Mouse (Mus musculus) megakaryocyte-erythroid progenitor cell, adult 5-6 weeks (primary cell): Measurements from ENCODE around the gene Gipc3. TPM values are rescaled to one million over a fixed set of nuclear protein-coding genes. Genes with fewer than 3 reads are reported as not detected.

Experiments used
- ATAC-seq: replicated peaks from 2 replicates; pipeline ENCODE4 v1.8.0; 2016; ENCODE audit warnings: mild to moderate bottlenecking, inconsistent platforms; ENCODE audit not compliant: severe bottlenecking, poor library complexity, low FRiP score, low TSS enrichment
- total RNA-seq, 2 experiments: library from RNA; stranded (forward) in 1 of 2; stranded (reverse) in 1 of 2; fragments of 200-1000, 215-1000 nt in 1 of 2; fragments of >200 nt in 1 of 2; fragmentation: Nextera tagmentation in 1 of 2; gene quantifications; 2 replicates each; pipeline ENCODE4 v1.2.3; 2014 to 2017

Gene Gipc3
- total RNA-seq, 2 experiments from 2014 or later = not detected

- no peak for ATAC-seq
These were observed 52.2 kb downstream of the Gipc3 start for GRCm38 (mm10) chr10:81290698-81291460.

GRCm38 (mm10) chr10:81289811-81290210 is 53.3 kb downstream of the Gipc3 start:
- ATAC-seq = no peak

GRCm38 (mm10) chr10:81289278-81289677 is 53.8 kb downstream of the Gipc3 start:
- no peak for ATAC-seq

- ATAC-seq = no peak
These were observed 54.5 kb downstream of the Gipc3 start for GRCm38 (mm10) chr10:81288601-81289000.

- ATAC-seq = 0 out of 2 replicates have a peak, but pooled peaks have one; percentile 4
These were observed 55.4 kb downstream of the Gipc3 start for GRCm38 (mm10) chr10:81287513-81288157.

- ATAC-seq = no peak
These were observed 56.5 kb downstream of the Gipc3 start for GRCm38 (mm10) chr10:81286586-81286985.

- peak; percentile 53 for ATAC-seq
These were observed 57.2 kb downstream of the Gipc3 start for GRCm38 (mm10) chr10:81285694-81286450.

Other genes with a start within 250 kb of the Gipc3 start
Only the 30 nearest of the 33 such genes appear.
- 33.4 and 34.4 TPM in 2 replicates for gene Zbtb7a, start 208.0 kb downstream of the Gipc3 start, total RNA-seq (2014; fragmentation: Nextera tagmentation)
- gene Zbtb7a, start 208.0 kb downstream of the Gipc3 start, total RNA-seq (2017) = 8.5 and 15.9 TPM in 2 replicates
- 14.8 and 15.2 TPM in 2 replicates for gene Pias4, start 175.3 kb downstream of the Gipc3 start, total RNA-seq (2014; fragmentation: Nextera tagmentation)
- gene Pias4, start 175.3 kb downstream of the Gipc3 start, total RNA-seq (2017) = 5.4 and 20.8 TPM in 2 replicates
- gene Eef2, start 166.6 kb downstream of the Gipc3 start, total RNA-seq (2014; fragmentation: Nextera tagmentation) = 1,282 and 1,455 TPM in 2 replicates
- gene Eef2, start 166.6 kb downstream of the Gipc3 start, total RNA-seq (2017) = 1,743 and 1,799 TPM in 2 replicates
- 27.7 and 51.7 TPM in 2 replicates for gene Dapk3, start 160.3 kb downstream of the Gipc3 start, total RNA-seq (2014; fragmentation: Nextera tagmentation)
- 16.2 and 30.9 TPM in 2 replicates for gene Dapk3, start 160.3 kb downstream of the Gipc3 start, total RNA-seq (2017)
- not detected in 2 replicates for gene 4930442H23Rik, start 159.4 kb downstream of the Gipc3 start, total RNA-seq (2014; fragmentation: Nextera tagmentation)
- not detected in 2 replicates for gene 4930442H23Rik, start 159.4 kb downstream of the Gipc3 start, total RNA-seq (2017)
- gene Nmrk2, start 141.2 kb downstream of the Gipc3 start, total RNA-seq (2014; fragmentation: Nextera tagmentation) = not detected in 2 replicates
- gene Nmrk2, start 141.2 kb downstream of the Gipc3 start, total RNA-seq (2017) = not detected in 2 replicates
- gene Atcay, start 112.4 kb downstream of the Gipc3 start, total RNA-seq (2014; fragmentation: Nextera tagmentation) = not detected in 2 replicates
- not detected in 2 replicates for gene Atcay, start 112.4 kb downstream of the Gipc3 start, total RNA-seq (2017)
- 1.1 and 3.5 TPM in 2 replicates for gene Zfr2, start 110.1 kb downstream of the Gipc3 start, total RNA-seq (2014; fragmentation: Nextera tagmentation)
- 0.46 TPM in 1 of 2 replicates, not detected in the other for gene Zfr2, start 110.1 kb downstream of the Gipc3 start, total RNA-seq (2017)
- gene Matk, start 90.3 kb downstream of the Gipc3 start, total RNA-seq (2014; fragmentation: Nextera tagmentation) = 2.9 and 9.8 TPM in 2 replicates
- gene Matk, start 90.3 kb downstream of the Gipc3 start, total RNA-seq (2017) = 5.5 and 5.6 TPM in 2 replicates
- gene Mrpl54, start 76.3 kb downstream of the Gipc3 start, total RNA-seq (2014; fragmentation: Nextera tagmentation) = 130 and 158 TPM in 2 replicates
- gene Mrpl54, start 76.3 kb downstream of the Gipc3 start, total RNA-seq (2017) = 157 and 212 TPM in 2 replicates
- 28.9 and 32.6 TPM in 2 replicates for gene Apba3, start 76.3 kb downstream of the Gipc3 start, total RNA-seq (2014; fragmentation: Nextera tagmentation)
- 2.6 and 16.7 TPM in 2 replicates for gene Apba3, start 76.3 kb downstream of the Gipc3 start, total RNA-seq (2017)
- 0.81 and 7.3 TPM in 2 replicates for gene Tjp3, start 51.7 kb downstream of the Gipc3 start, total RNA-seq (2014; fragmentation: Nextera tagmentation)
- 1.3 and 2.5 TPM in 2 replicates for gene Tjp3, start 51.7 kb downstream of the Gipc3 start, total RNA-seq (2017)
- gene Pip5k1c, start 50.3 kb downstream of the Gipc3 start, total RNA-seq (2014; fragmentation: Nextera tagmentation) = 40.4 and 51.0 TPM in 2 replicates
- 17.3 and 26.2 TPM in 2 replicates for gene Pip5k1c, start 50.3 kb downstream of the Gipc3 start, total RNA-seq (2017)
- 26.4 and 46.2 TPM in 2 replicates for gene Cactin, start 22.2 kb downstream of the Gipc3 start, total RNA-seq (2014; fragmentation: Nextera tagmentation)
- 30.4 and 33.4 TPM in 2 replicates for gene Cactin, start 22.2 kb downstream of the Gipc3 start, total RNA-seq (2017)
- gene Tbxa2r, start 14.5 kb downstream of the Gipc3 start, total RNA-seq (2014; fragmentation: Nextera tagmentation) = 0.66 and 2.3 TPM in 2 replicates
- 0.52 TPM in 1 of 2 replicates, not detected in the other for gene Tbxa2r, start 14.5 kb downstream of the Gipc3 start, total RNA-seq (2017)
- 25.7 and 37.6 TPM in 2 replicates for gene Hmg20b, start 7.2 kb upstream of the Gipc3 start, total RNA-seq (2014; fragmentation: Nextera tagmentation)
- 44.2 and 61.1 TPM in 2 replicates for gene Hmg20b, start 7.2 kb upstream of the Gipc3 start, total RNA-seq (2017)
- 15.7 and 16.4 TPM in 2 replicates for gene Mfsd12, start 14.2 kb upstream of the Gipc3 start, total RNA-seq (2014; fragmentation: Nextera tagmentation)
- gene Mfsd12, start 14.2 kb upstream of the Gipc3 start, total RNA-seq (2017) = 13.9 and 14.1 TPM in 2 replicates
- gene 4930404N11Rik, start 22.6 kb upstream of the Gipc3 start, total RNA-seq (2014; fragmentation: Nextera tagmentation) = 0.70 TPM in 1 of 2 replicates, not detected in the other
- 1.9 TPM in 1 of 2 replicates, not detected in the other for gene 4930404N11Rik, start 22.6 kb upstream of the Gipc3 start, total RNA-seq (2017)
- 28.5 and 50.0 TPM in 2 replicates for gene Fzr1, start 35.2 kb upstream of the Gipc3 start, total RNA-seq (2014; fragmentation: Nextera tagmentation)
- gene Fzr1, start 35.2 kb upstream of the Gipc3 start, total RNA-seq (2017) = 12.2 and 14.9 TPM in 2 replicates
- 12.3 and 31.4 TPM in 2 replicates for gene Dohh, start 41.2 kb upstream of the Gipc3 start, total RNA-seq (2014; fragmentation: Nextera tagmentation)
- gene Dohh, start 41.2 kb upstream of the Gipc3 start, total RNA-seq (2017) = 31.2 and 37.8 TPM in 2 replicates
- 1.2 and 6.3 TPM in 2 replicates for gene Gm48551, start 41.2 kb upstream of the Gipc3 start, total RNA-seq (2014; fragmentation: Nextera tagmentation)
- 0.11 and 2.6 TPM in 2 replicates for gene Gm48551, start 41.2 kb upstream of the Gipc3 start, total RNA-seq (2017)
- gene Gm48552, start 45.7 kb upstream of the Gipc3 start, total RNA-seq (2014; fragmentation: Nextera tagmentation) = 4.0 TPM in 1 of 2 replicates, not detected in the other
- gene Gm48552, start 45.7 kb upstream of the Gipc3 start, total RNA-seq (2017) = not detected in 2 replicates
- 7.7 and 12.8 TPM in 2 replicates for gene Smim24, start 49.8 kb upstream of the Gipc3 start, total RNA-seq (2014; fragmentation: Nextera tagmentation)
- gene Smim24, start 49.8 kb upstream of the Gipc3 start, total RNA-seq (2017) = 7.4 and 7.5 TPM in 2 replicates
- gene Nfic, start 112.4 kb upstream of the Gipc3 start, total RNA-seq (2014; fragmentation: Nextera tagmentation) = 10.6 and 15.9 TPM in 2 replicates
- 3.0 and 3.4 TPM in 2 replicates for gene Nfic, start 112.4 kb upstream of the Gipc3 start, total RNA-seq (2017)
- 0.32 TPM in 1 of 2 replicates, not detected in the other for gene Celf5, start 139.4 kb upstream of the Gipc3 start, total RNA-seq (2014; fragmentation: Nextera tagmentation)
- 0.38 TPM in 1 of 2 replicates, not detected in the other for gene Celf5, start 139.4 kb upstream of the Gipc3 start, total RNA-seq (2017)
- gene Ncln, start 153.1 kb upstream of the Gipc3 start, total RNA-seq (2014; fragmentation: Nextera tagmentation) = 91.4 and 117 TPM in 2 replicates
- gene Ncln, start 153.1 kb upstream of the Gipc3 start, total RNA-seq (2017) = 42.4 and 71.2 TPM in 2 replicates
- 19.0 and 22.2 TPM in 2 replicates for gene S1pr4, start 156.9 kb upstream of the Gipc3 start, total RNA-seq (2014; fragmentation: Nextera tagmentation)
- gene S1pr4, start 156.9 kb upstream of the Gipc3 start, total RNA-seq (2017) = 17.2 and 18.9 TPM in 2 replicates
- 41.4 and 48.1 TPM in 2 replicates for gene Gna15, start 181.0 kb upstream of the Gipc3 start, total RNA-seq (2014; fragmentation: Nextera tagmentation)
- gene Gna15, start 181.0 kb upstream of the Gipc3 start, total RNA-seq (2017) = 42.6 and 45.2 TPM in 2 replicates
- gene Gna11, start 201.9 kb upstream of the Gipc3 start, total RNA-seq (2014; fragmentation: Nextera tagmentation) = 13.7 and 22.4 TPM in 2 replicates
- 16.0 and 57.4 TPM in 2 replicates for gene Gna11, start 201.9 kb upstream of the Gipc3 start, total RNA-seq (2017)
- gene Aes, start 216.2 kb upstream of the Gipc3 start, total RNA-seq (2014; fragmentation: Nextera tagmentation) = 185 and 209 TPM in 2 replicates
- gene Aes, start 216.2 kb upstream of the Gipc3 start, total RNA-seq (2017) = 162 and 206 TPM in 2 replicates